Mouse (Mus musculus): ENCODE results near the gene Smndc1. TPM values are rescaled to one million over a fixed set of nuclear protein-coding genes. Genes with fewer than 3 reads are reported as not detected.

The Smndc1 gene
- total and polyA plus RNA-seq, 2 experiments from 2014 or later: 9.0 to 32.0 TPM

DNA sequence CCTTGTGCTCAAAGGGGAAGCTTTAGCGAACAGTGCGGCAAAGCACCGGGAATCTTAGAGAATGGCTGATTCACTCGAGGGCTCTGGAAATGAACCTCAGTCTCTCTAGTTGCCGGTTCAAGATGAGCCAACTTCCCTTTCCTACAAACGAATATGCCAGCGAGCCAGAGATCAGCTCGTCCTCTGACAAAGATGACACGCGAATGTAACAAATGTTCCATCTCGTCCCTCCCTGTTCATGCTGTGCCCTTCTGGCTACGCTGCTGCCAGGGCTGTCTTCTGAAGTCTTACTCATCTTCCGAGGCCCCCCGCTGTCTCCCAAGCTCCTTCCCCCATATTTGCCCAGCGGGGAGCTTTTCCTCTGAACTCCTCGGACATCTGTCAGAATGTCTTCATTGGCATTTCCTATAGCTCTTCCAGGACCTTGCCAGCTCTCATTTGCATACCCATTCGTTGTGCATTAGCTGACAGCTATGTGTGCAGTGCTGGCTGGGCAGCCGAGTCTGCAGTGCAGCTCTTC is 14.5 kb upstream of the Smndc1 start:
- 76% methylated on average over 18 of the region's 18 CpGs for WGBS
- ATAC-seq (ENCODE audit: insufficient read depth, low read depth) (no peak), DNase-seq (ENCODE audit: low spot score) (no peak)
- Histone ChIP-seq H3K9ac (replicated peaks; ENCODE audit: low read depth, low read length) (no peak overlapping the region), H3K4me1 (ENCODE audit: control insufficient read depth, insufficient read depth) (peaks cover 2% of the 10 kb centered on the region; the same call in 1 of the 2 replicates), H3K4me2 (ENCODE audit: low read depth, low read length) (no peak overlapping the region), H3K36me3 (replicated peaks; ENCODE audit: control insufficient read depth, insufficient read depth, low read length) (no peaks in the 10 kb centered on the region), H3K9me3 (replicated peaks; ENCODE audit: control insufficient read depth, low read length) (no peaks in the 10 kb centered on the region), H3K4me3 (ENCODE audit: low read depth, low read length) (no peak overlapping the region), H3K27me3 (ENCODE audit: control insufficient read depth, insufficient read depth, low read length) (no peaks in the 10 kb centered on the region), H3K27ac (ENCODE audit: low read depth) (no peak overlapping the region)
- TF ChIP-seq CTCF (IDR thresholded peaks at IDR 0.05; ENCODE audit: low read depth): no peak
- no peak for TF ChIP-seq EP300 (IDR thresholded peaks at IDR 0.05; ENCODE audit: low read depth)

DNA sequence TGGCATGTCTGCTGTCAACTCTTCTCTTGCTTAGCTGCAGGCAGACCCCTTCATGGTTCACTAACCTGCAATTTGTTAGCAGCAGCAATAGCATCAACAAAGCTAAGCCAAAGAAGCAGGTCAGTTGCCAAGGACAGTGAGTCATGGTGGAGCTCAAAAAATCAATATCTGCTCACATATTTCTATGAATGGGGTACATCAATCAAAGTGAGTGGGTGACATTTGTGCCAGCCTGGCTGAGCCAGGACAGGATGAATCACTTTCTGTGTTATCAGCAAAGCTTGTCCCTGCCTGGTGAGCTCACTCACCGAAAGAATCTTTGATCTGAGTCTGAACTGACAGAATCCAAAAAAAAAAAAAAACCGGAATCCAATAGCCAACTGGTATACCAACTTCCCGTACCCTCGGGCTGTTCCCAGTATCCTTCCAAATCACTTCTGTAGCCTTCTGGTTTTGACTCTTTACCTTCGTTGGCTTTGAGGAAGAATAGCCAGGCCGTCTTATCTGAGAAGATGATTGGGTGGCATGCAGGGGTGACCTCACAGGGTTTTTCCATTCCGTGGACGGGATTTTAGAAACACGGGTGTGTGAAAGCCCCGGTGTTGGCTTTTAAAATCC is 13.9 kb upstream of the Smndc1 start:
- Histone ChIP-seq H3K27ac (ENCODE audit: low read depth) (no peak overlapping the region), H3K4me3 (ENCODE audit: low read depth, low read length) (no peak overlapping the region), H3K9ac (replicated peaks; ENCODE audit: low read depth, low read length) (no peak overlapping the region), H3K4me1 (ENCODE audit: control insufficient read depth, insufficient read depth) (no peaks in the 10 kb centered on the region), H3K27me3 (ENCODE audit: control insufficient read depth, insufficient read depth, low read length) (no peaks in the 10 kb centered on the region), H3K36me3 (replicated peaks; ENCODE audit: control insufficient read depth, insufficient read depth, low read length) (no peaks in the 10 kb centered on the region), H3K9me3 (replicated peaks; ENCODE audit: control insufficient read depth, low read length) (no peaks in the 10 kb centered on the region), H3K4me2 (ENCODE audit: low read depth, low read length) (no peak overlapping the region)
- ATAC-seq (ENCODE audit: insufficient read depth, low read depth) (no peak), DNase-seq (ENCODE audit: low spot score) (no peak)
- TF ChIP-seq CTCF (IDR thresholded peaks at IDR 0.05; ENCODE audit: low read depth): no peak
- no peak for TF ChIP-seq EP300 (IDR thresholded peaks at IDR 0.05; ENCODE audit: low read depth)
- 71% methylated on average over 10 of the region's 10 CpGs for WGBS

DNA sequence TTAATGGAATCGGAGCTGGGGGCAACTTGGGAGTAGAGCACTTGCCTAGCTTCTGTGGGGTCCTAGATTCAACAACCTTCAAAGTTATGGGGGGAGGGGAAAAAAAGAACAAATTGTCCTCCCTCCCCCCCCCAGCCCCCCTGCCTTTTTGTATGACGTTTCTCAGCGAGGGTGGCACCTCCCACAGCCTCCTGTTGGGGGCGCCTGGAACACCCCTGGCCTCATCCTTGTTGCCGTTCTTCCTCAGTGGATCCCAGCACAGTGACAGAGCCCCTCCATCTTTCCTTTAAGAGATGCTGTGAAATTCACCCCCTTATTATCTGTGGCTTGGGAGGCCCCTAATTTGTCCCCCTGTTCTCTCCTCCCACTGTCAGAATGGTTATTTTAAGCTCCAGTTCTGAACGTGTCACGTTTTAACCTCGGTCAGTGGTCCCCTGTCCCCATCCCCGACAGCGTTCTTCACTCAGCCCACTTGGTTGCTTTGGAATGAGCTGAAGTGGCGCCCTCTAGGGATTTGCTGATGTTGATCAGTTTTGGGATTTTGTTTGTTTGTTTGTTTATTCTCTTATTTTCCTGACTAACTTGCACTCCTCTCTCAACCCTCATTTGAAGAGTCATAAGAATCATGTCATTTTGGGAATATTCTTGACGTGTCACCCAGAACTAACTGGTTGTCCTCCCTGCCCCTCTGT is 12.5 kb upstream of the Smndc1 start:
- TF ChIP-seq EP300 (IDR thresholded peaks at IDR 0.05; ENCODE audit: low read depth) (no peak), CTCF (IDR thresholded peaks at IDR 0.05; ENCODE audit: low read depth) (no peak)
- Histone ChIP-seq H3K27me3 (ENCODE audit: control insufficient read depth, insufficient read depth, low read length) (no peaks in the 10 kb centered on the region), H3K4me3 (ENCODE audit: low read depth, low read length) (no peak overlapping the region), H3K9me3 (replicated peaks; ENCODE audit: control insufficient read depth, low read length) (no peaks in the 10 kb centered on the region), H3K27ac (ENCODE audit: low read depth) (no peak overlapping the region), H3K4me2 (ENCODE audit: low read depth, low read length) (no peak overlapping the region), H3K36me3 (replicated peaks; ENCODE audit: control insufficient read depth, insufficient read depth, low read length) (no peaks in the 10 kb centered on the region), H3K4me1 (ENCODE audit: control insufficient read depth, insufficient read depth) (no peaks in the 10 kb centered on the region), H3K9ac (replicated peaks; ENCODE audit: low read depth, low read length) (no peak overlapping the region)
- WGBS: 48% methylated on average over 12 of the region's 12 CpGs
- no peak for ATAC-seq (ENCODE audit: insufficient read depth, low read depth)
- no peak for DNase-seq (ENCODE audit: low spot score)

DNA sequence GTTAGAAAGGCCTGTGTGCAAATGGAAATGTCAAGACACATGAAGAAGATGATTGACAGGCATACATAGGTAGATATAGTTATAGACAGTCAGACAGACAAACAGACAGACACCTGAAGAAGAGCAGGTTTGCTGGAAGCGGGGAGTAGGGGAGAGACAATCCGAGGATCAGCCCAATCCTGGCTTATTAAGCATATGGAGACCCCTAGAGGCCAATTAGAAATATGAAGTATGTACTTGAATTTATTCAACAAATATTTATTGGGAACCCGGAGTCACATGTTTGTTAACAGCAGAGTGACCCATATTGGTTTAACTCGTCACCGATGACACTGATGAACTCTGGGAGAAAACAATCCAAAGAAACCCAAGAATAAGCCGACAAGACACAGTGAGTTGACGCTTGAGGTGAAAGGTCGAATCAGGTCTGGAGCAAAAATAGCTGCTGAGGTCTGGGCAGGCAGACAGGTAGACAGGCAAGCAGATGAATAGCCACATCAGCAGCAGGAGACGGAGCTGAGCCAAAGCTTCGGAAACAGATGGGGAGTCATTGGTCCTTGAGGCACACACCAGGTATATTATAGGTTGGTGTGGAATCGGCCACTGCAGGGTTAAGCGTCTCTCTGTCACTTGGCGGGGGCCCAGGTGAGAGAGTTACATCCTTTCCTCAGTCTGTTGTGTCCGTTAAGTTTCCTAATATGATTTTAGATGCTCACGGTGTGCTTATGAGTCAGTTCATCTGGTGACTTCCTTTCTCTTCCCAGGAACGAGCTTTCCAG is 10.1 kb upstream of the Smndc1 start:
- Histone ChIP-seq H3K4me3 (ENCODE audit: low read depth, low read length) (no peak overlapping the region), H3K9ac (replicated peaks; ENCODE audit: low read depth, low read length) (no peak overlapping the region), H3K36me3 (replicated peaks; ENCODE audit: control insufficient read depth, insufficient read depth, low read length) (no peaks in the 10 kb centered on the region), H3K27ac (ENCODE audit: low read depth) (no peak overlapping the region), H3K27me3 (ENCODE audit: control insufficient read depth, insufficient read depth, low read length) (no peaks in the 10 kb centered on the region), H3K4me2 (ENCODE audit: low read depth, low read length) (no peak overlapping the region), H3K4me1 (ENCODE audit: control insufficient read depth, insufficient read depth) (no peaks in the 10 kb centered on the region), H3K9me3 (replicated peaks; ENCODE audit: control insufficient read depth, low read length) (no peaks in the 10 kb centered on the region)
- WGBS: 74% methylated on average over 16 of the region's 16 CpGs
- no peak for DNase-seq (ENCODE audit: low spot score)
- TF ChIP-seq EP300 (IDR thresholded peaks at IDR 0.05; ENCODE audit: low read depth) (no peak), CTCF (IDR thresholded peaks at IDR 0.05; ENCODE audit: low read depth) (0 out of 2 replicates have a peak, but pooled peaks have one; percentile 8)
- ATAC-seq (ENCODE audit: insufficient read depth, low read depth): no peak

DNA sequence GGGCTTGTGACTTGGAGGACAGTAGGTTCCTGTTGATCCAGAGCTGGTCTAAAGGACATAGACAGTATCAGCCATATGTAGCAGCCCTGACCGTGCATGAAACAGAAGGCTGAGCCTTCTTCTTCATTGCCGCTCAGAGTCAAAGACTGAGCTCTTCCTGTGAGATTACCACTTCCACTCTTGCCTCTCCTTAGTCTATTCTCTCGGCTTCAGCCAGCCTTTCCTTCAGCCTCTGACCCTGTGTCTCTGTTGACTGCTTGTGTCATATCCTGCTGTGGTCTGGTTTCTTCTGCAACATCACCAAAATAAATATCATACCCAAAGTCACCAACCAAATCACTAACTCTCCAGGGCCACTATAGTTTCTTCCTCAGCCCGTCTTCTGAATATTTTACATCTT is 8.8 kb upstream of the Smndc1 start:
- Histone ChIP-seq H3K36me3 (replicated peaks; ENCODE audit: control insufficient read depth, insufficient read depth, low read length) (no peaks in the 10 kb centered on the region), H3K4me3 (ENCODE audit: low read depth, low read length) (no peak overlapping the region), H3K27ac (ENCODE audit: low read depth) (no peak overlapping the region), H3K27me3 (ENCODE audit: control insufficient read depth, insufficient read depth, low read length) (no peaks in the 10 kb centered on the region), H3K4me2 (ENCODE audit: low read depth, low read length) (no peak overlapping the region), H3K9ac (replicated peaks; ENCODE audit: low read depth, low read length) (no peak overlapping the region), H3K4me1 (ENCODE audit: control insufficient read depth, insufficient read depth) (no peaks in the 10 kb centered on the region), H3K9me3 (replicated peaks; ENCODE audit: control insufficient read depth, low read length) (no peaks in the 10 kb centered on the region)
- ATAC-seq (ENCODE audit: insufficient read depth, low read depth): no peak
- TF ChIP-seq CTCF (IDR thresholded peaks at IDR 0.05; ENCODE audit: low read depth) (no peak), EP300 (IDR thresholded peaks at IDR 0.05; ENCODE audit: low read depth) (no peak)
- 53% methylated on average over 4 of the region's 4 CpGs for WGBS
- DNase-seq (ENCODE audit: low spot score): no peak
